Mouse (Mus musculus) myocyte (in vitro differentiated cells): ENCODE results near the gene Angptl8. TPM values are rescaled to one million over a fixed set of nuclear protein-coding genes. Genes with fewer than 3 reads are reported as not detected.

ENCODE experiments used
- H3K27me3 ChIP-seq: one replicate; pipeline ENCODE4 v1.6.1; 2011; ENCODE audit not compliant: control insufficient read depth, insufficient read depth, insufficient read length
- H3K36me3 ChIP-seq: one replicate; pipeline ENCODE4 v1.6.1; 2011; ENCODE audit not compliant: control insufficient read depth, insufficient read depth
- H3K4me2 ChIP-seq: one replicate; pipeline ENCODE4 v1.6.1; 2011; ENCODE audit warnings: low read depth, control low read depth
- H3K4me3 ChIP-seq: one replicate; pipeline ENCODE4 v1.5.1; 2011; ENCODE audit warnings: mild to moderate bottlenecking, control low read depth, moderate library complexity
- H3K79me2 ChIP-seq: one replicate; pipeline ENCODE4 v1.6.1; 2011; ENCODE audit not compliant: control insufficient read depth, insufficient read depth
- H3ac ChIP-seq: one replicate; pipeline ENCODE4 v1.6.1; 2011; ENCODE audit not compliant: control insufficient read depth, insufficient read length
- CEBPB ChIP-seq: IDR thresholded peaks from 2 replicates; pipeline ENCODE4 v1.6.1; 2011; ENCODE audit warnings: mild to moderate bottlenecking, moderate library complexity; ENCODE audit not compliant: poor library complexity, insufficient read depth, severe bottlenecking
- E2F4 ChIP-seq: IDR thresholded peaks from one replicate; pipeline ENCODE4 v1.6.1; 2011; ENCODE audit warnings: mild to moderate bottlenecking, control low read depth, moderate library complexity; ENCODE audit not compliant: insufficient read depth
- MAX ChIP-seq: IDR thresholded peaks from one replicate; pipeline ENCODE4 v1.6.1; 2011; ENCODE audit warnings: low read depth, mild to moderate bottlenecking, control low read depth
- MYOD1 ChIP-seq, 3 experiments: IDR thresholded peaks; one replicate each; pipeline ENCODE4 v1.6.1; 2011; ENCODE audit warnings: control low read depth in 2 of 3, low read depth in 2 of 3, mild to moderate bottlenecking in 2 of 3, moderate library complexity in 1 of 3; ENCODE audit not compliant: insufficient read length in 2 of 3, control insufficient read depth in 1 of 3
- MYOG ChIP-seq, 3 experiments: IDR thresholded peaks; one replicate each; pipeline ENCODE4 v1.6.1; 2011; ENCODE audit warnings: control low read depth in 2 of 3, low read depth in 2 of 3, mild to moderate bottlenecking in 2 of 3; ENCODE audit not compliant: insufficient read length in 2 of 3, control insufficient read depth in 1 of 3, insufficient read depth in 1 of 3
- POLR2A ChIP-seq: IDR thresholded peaks from one replicate; pipeline ENCODE4 v1.6.1; 2011; ENCODE audit warnings: low read depth, mild to moderate bottlenecking, control low read depth, moderate library complexity; ENCODE audit not compliant: insufficient read length
- POLR2AphosphoS2 ChIP-seq: IDR thresholded peaks from one replicate; pipeline ENCODE4 v1.6.1; 2011; ENCODE audit warnings: low read depth, control low read depth; ENCODE audit not compliant: insufficient read length
- REST ChIP-seq: IDR thresholded peaks from one replicate; pipeline ENCODE4 v1.6.1; 2011; ENCODE audit warnings: mild to moderate bottlenecking, control low read depth, moderate library complexity; ENCODE audit not compliant: insufficient read depth, insufficient read length
- SRF ChIP-seq: IDR thresholded peaks from one replicate; pipeline ENCODE4 v1.6.1; 2011; ENCODE audit warnings: low read depth; ENCODE audit not compliant: control insufficient read depth, insufficient read length
- TCF12 ChIP-seq: IDR thresholded peaks from one replicate; pipeline ENCODE4 v1.6.1; 2011; ENCODE audit warnings: mild to moderate bottlenecking, control low read depth; ENCODE audit not compliant: poor library complexity, insufficient read depth, severe bottlenecking
- TCF3 ChIP-seq: IDR thresholded peaks from one replicate; pipeline ENCODE4 v1.6.1; 2011; ENCODE audit warnings: low read depth, control low read depth; ENCODE audit not compliant: insufficient read length
- USF1 ChIP-seq: IDR thresholded peaks from one replicate; pipeline ENCODE4 v1.6.1; 2011; ENCODE audit warnings: low read depth, mild to moderate bottlenecking, control low read depth, moderate library complexity
- polyA plus RNA-seq: library from polyadenylated mRNA; unstranded; fragments of >200 nt; fragmentation: generic; extraction: Trizol; gene quantifications from one replicate; pipeline ENCODE4 v1.2.1, GENCODE M21; 2012; ENCODE audit warnings: missing spikeins

Gene Angptl8
- polyA plus RNA-seq, 1 experiment = not detected

- TF ChIP-seq TCF3 (no peak), SRF (no peak), CEBPB (no peak), MYOD1 (IDR thresholded peaks at IDR 0.05; ENCODE audit: control insufficient read depth in 1 of 3, insufficient read length in 2 of 3, low read depth in 2 of 3) (no peak), TCF12 (no peak), E2F4 (no peak)
- Histone ChIP-seq H3K4me3 (no peak overlapping the region), H3K79me2 (no peaks in the 10 kb centered on the region), H3K27me3 (no peaks in the 10 kb centered on the region), H3K4me2 (no peak overlapping the region), H3K36me3 (peaks cover 8% of the 10 kb centered on the region), H3ac (no peak overlapping the region)
Measured at GRCm38 (mm10) chr9:21843086-21843485, 7.8 kb downstream of the Angptl8 start.

- peaks cover 8% of the 10 kb centered on the region for H3K36me3 ChIP-seq
- no peak overlapping the region for H3K4me3 ChIP-seq
- no peaks in the 10 kb centered on the region for H3K79me2 ChIP-seq
- H3K27me3 ChIP-seq = no peaks in the 10 kb centered on the region
- no peak overlapping the region for H3K4me2 ChIP-seq
- TF ChIP-seq MYOD1 (IDR thresholded peaks at IDR 0.05; ENCODE audit: control insufficient read depth in 1 of 3, insufficient read length in 2 of 3, low read depth in 2 of 3) (no peak), MAX (no peak), POLR2AphosphoS2 (no peak), USF1 (no peak), TCF12 (no peak), E2F4 (no peak), TCF3 (no peak), MYOG (IDR thresholded peaks at IDR 0.05; ENCODE audit: control insufficient read depth in 1 of 3, insufficient read depth in 1 of 3, insufficient read length in 2 of 3, low read depth in 2 of 3) (no peak), POLR2A (no peak), SRF (no peak), REST (no peak), CEBPB (no peak)
- H3ac ChIP-seq = no peak overlapping the region
Measured at GRCm38 (mm10) chr9:21845381-21846080, 10.2 kb downstream of the Angptl8 start.

GRCm38 (mm10) chr9:21846755-21847341 lies 11.5 kb downstream of the Angptl8 start:
- peaks cover 8% of the 10 kb centered on the region for H3K36me3 ChIP-seq
- H3K79me2 ChIP-seq = no peaks in the 10 kb centered on the region
- TF ChIP-seq CEBPB (no peak), MYOD1 (IDR thresholded peaks at IDR 0.05; ENCODE audit: control insufficient read depth in 1 of 3, insufficient read length in 2 of 3, low read depth in 2 of 3) (peak in 2 of 3 experiments; percentile 72 to 84), MAX (no peak), POLR2AphosphoS2 (no peak), E2F4 (no peak), MYOG (IDR thresholded peaks at IDR 0.05; ENCODE audit: control insufficient read depth in 1 of 3, insufficient read depth in 1 of 3, insufficient read length in 2 of 3, low read depth in 2 of 3) (peak in 1 of 3 experiments; percentile 30)
- H3K4me3 ChIP-seq = no peak overlapping the region
- no peaks in the 10 kb centered on the region for H3K27me3 ChIP-seq
- H3ac ChIP-seq = no peak overlapping the region
- peak overlapping the region; percentile 40 for H3K4me2 ChIP-seq

GRCm38 (mm10) chr9:21847425-21847824 lies 12.1 kb downstream of the Angptl8 start:
- H3K4me3 ChIP-seq = no peak overlapping the region
- H3K27me3 ChIP-seq = no peaks in the 10 kb centered on the region
- peak overlapping the region; percentile 40 for H3K4me2 ChIP-seq
- TF ChIP-seq MYOD1 (IDR thresholded peaks at IDR 0.05; ENCODE audit: control insufficient read depth in 1 of 3, insufficient read length in 2 of 3, low read depth in 2 of 3) = no peak
- no peak for TF ChIP-seq POLR2A
- TF ChIP-seq MYOG (IDR thresholded peaks at IDR 0.05; ENCODE audit: control insufficient read depth in 1 of 3, insufficient read depth in 1 of 3, insufficient read length in 2 of 3, low read depth in 2 of 3) = no peak
- TF ChIP-seq POLR2AphosphoS2 = no peak
- peaks cover 8% of the 10 kb centered on the region for H3K36me3 ChIP-seq
- no peak overlapping the region for H3ac ChIP-seq
- H3K79me2 ChIP-seq = no peaks in the 10 kb centered on the region

DNA sequence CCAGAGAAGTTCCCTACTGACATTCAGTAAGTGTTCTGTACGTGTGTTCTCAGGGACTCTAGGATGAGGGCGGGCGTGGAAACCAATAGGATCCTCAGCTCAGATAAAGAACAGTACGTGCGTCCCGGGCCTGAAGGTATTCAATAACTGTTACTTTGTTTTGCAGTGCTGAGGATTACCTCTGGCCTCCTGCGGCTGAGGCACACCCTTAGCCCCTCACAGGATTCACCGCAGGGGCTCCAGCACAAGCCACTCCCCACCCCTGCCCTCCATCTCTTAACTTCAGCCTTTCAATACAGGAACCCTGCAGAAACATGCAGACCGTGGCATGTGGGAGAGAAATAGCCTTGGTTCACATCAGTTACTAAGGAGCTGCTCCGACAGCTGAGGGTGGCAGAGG lies 12.6 kb downstream of the Angptl8 start:
- no peaks in the 10 kb centered on the region for H3K27me3 ChIP-seq
- no peak overlapping the region for H3K4me2 ChIP-seq
- H3K4me3 ChIP-seq = no peak overlapping the region
- peaks cover 8% of the 10 kb centered on the region for H3K36me3 ChIP-seq
- H3K79me2 ChIP-seq = no peaks in the 10 kb centered on the region
- H3ac ChIP-seq = no peak overlapping the region
- TF ChIP-seq MYOG (IDR thresholded peaks at IDR 0.05; ENCODE audit: control insufficient read depth in 1 of 3, insufficient read depth in 1 of 3, insufficient read length in 2 of 3, low read depth in 2 of 3) (no peak), TCF12 (no peak), REST (no peak), E2F4 (no peak), TCF3 (no peak), MAX (no peak), SRF (no peak), POLR2AphosphoS2 (no peak), POLR2A (no peak), USF1 (no peak), CEBPB (no peak), MYOD1 (IDR thresholded peaks at IDR 0.05; ENCODE audit: control insufficient read depth in 1 of 3, insufficient read length in 2 of 3, low read depth in 2 of 3) (no peak)
